Mouse (Mus musculus) CH12.LX (cell line): ENCODE data around the gene Cxcr1.

Experiments used
- CHD2 ChIP-seq: IDR thresholded peaks from 2 replicates; pipeline ENCODE4 v1.6.1; 2011; ENCODE audit warnings: low read length, improper control_type of control experiment
- CTCF ChIP-seq, 2 experiments: IDR thresholded peaks in 1 of 2; conservative IDR thresholded peaks in 1 of 2; 2 replicates each; pipeline ENCODE4 v1.5.1; 2011 to 2012; ENCODE audit warnings: low read depth in 2 of 2, low read length in 2 of 2, improper control_type of control experiment in 1 of 2, inconsistent platforms in 1 of 2, mild to moderate bottlenecking in 1 of 2, moderate library complexity in 1 of 2
- GABPA ChIP-seq: IDR thresholded peaks from 2 replicates; pipeline ENCODE4 v1.6.1; 2012; ENCODE audit warnings: low read depth, low read length, improper control_type of control experiment, inconsistent platforms; ENCODE audit not compliant: insufficient replicate concordance
- IRF4 ChIP-seq: IDR thresholded peaks from 2 replicates; pipeline ENCODE4 v1.6.1; 2014; ENCODE audit warnings: low read depth, mild to moderate bottlenecking, inconsistent platforms, low read length, improper control_type of control experiment
- JUND ChIP-seq: conservative IDR thresholded peaks from 2 replicates; pipeline ENCODE4 v1.6.1; 2011; ENCODE audit warnings: low read depth, low read length, improper control_type of control experiment
- MAFK ChIP-seq: IDR thresholded peaks from 2 replicates; pipeline ENCODE4 v1.6.1; 2011; ENCODE audit warnings: low read length, improper control_type of control experiment; ENCODE audit not compliant: insufficient replicate concordance
- NRF1 ChIP-seq: IDR thresholded peaks from 2 replicates; pipeline ENCODE4 v1.6.1; 2014; ENCODE audit warnings: low read depth, mild to moderate bottlenecking, inconsistent platforms, low read length, improper control_type of control experiment, moderate library complexity
- POLR2AphosphoS2 ChIP-seq: IDR thresholded peaks from 2 replicates; pipeline ENCODE4 v1.6.1; 2011; ENCODE audit warnings: low read depth, low read length, improper control_type of control experiment
- RCOR1 ChIP-seq: conservative IDR thresholded peaks from 2 replicates; pipeline ENCODE4 v1.6.1; 2012; ENCODE audit warnings: low read depth, mild to moderate bottlenecking, inconsistent platforms, low read length, improper control_type of control experiment
- TCF12 ChIP-seq: IDR thresholded peaks from 2 replicates; pipeline ENCODE4 v1.6.1; 2014; ENCODE audit warnings: low read depth, mild to moderate bottlenecking, inconsistent platforms, low read length, improper control_type of control experiment

GRCm38 (mm10) chr1:74181462-74181861 lies 13.0 kb downstream of the Cxcr1 start:
- TF ChIP-seq IRF4, result no peak
- TF ChIP-seq CTCF (conservative IDR thresholded peaks at IDR 0.05 in 1 of 2, IDR thresholded peaks at IDR 0.05 in 1 of 2; ENCODE audit: low read depth in 2 of 2, low read length in 2 of 2), result no peak
- TF ChIP-seq TCF12, result no peak
- TF ChIP-seq MAFK, result no peak
- no peak for TF ChIP-seq RCOR1
- TF ChIP-seq GABPA, result no peak
- no peak for TF ChIP-seq JUND
- TF ChIP-seq POLR2AphosphoS2, result no peak
- TF ChIP-seq CHD2, result no peak
- no peak for TF ChIP-seq NRF1
